Mouse (Mus musculus): ENCODE results near the gene Ssrp1. TPM values are rescaled to one million over a fixed set of nuclear protein-coding genes. Genes with fewer than 3 reads are reported as not detected.

Gene Ssrp1
- 81.0 and 119 TPM in 2 replicates for polyA plus RNA-seq (2015; fragmentation: Nextera tagmentation; extraction: Ambion mirVana)

DNA sequence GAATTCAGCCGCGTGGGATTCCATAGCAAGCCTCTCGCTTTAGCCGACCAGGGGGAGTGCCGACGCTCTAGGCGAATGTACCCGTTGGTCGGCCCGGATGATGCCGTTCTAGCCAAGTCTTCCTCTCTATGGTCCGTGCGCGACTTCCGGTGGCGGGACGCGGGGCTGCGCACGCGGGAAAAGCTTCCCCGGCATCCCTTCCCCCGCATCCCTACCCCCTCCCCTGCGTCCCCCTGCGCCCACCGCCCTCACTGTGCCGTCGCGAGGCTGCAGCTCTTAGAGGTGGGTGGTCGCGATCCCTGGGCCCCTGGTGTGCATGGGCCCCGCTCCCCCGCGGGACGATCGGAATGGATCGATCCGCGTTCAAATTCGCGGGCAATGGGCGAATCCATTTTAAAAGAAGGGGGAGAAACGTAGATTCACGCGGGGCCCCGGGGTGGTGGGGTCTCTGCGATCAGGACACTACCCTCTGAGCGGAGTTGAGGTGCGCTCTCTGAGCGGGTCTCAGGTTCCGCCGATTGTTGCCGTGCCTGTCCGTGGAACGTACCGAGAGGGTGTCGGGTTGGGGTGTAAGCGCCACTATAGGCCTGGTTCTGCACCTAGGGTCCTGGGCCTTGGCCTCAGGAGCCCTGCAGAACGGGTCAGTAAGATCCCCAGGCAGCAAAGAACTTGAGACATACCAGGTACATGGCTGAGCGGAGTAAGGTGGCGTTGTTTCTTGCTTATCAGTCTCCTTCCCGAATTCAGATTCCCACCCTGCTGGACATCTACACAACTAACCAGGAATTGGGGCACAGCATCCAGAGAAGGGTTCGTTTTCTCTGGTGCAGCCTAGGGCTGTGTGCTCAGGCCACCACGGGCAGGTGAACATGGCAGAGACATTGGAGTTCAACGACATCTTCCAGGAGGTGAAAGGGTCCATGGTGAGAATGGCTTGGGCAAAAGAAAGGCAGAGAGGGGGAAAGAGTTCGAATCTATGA lies at the start of gene Ssrp1, which contains the start of gene P2rx3:
Gene Ssrp1, plus strand, starts transcription at position 188 of the 980 bp plus-strand sequence.
Gene P2rx3, minus strand, starts transcription at position 416 of the 980 bp plus-strand sequence.

DNA sequence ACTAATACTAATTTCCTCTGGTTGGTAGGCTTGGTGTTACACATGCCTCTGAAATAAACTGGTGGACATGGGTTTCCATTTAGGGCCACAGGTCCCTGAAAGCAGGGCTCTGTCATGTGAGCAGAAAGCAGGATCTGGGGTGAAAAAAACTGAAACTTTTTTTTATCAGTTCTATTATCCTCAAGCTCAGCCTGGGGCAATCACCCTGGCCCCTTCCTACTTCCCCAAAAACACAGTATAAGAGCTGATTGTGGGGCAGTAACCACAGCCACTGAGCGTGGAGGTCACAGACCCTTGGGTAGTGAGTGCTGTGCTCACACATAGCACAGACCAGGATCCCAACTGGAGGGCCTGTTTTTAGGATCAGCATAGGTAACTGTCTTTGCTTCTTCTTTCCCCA lies 49.1 kb upstream of the Ssrp1 start, which contains the start of gene Prg3:
Gene Prg3, plus strand, starts transcription at position 286 of the 400 bp plus-strand sequence.

DNA sequence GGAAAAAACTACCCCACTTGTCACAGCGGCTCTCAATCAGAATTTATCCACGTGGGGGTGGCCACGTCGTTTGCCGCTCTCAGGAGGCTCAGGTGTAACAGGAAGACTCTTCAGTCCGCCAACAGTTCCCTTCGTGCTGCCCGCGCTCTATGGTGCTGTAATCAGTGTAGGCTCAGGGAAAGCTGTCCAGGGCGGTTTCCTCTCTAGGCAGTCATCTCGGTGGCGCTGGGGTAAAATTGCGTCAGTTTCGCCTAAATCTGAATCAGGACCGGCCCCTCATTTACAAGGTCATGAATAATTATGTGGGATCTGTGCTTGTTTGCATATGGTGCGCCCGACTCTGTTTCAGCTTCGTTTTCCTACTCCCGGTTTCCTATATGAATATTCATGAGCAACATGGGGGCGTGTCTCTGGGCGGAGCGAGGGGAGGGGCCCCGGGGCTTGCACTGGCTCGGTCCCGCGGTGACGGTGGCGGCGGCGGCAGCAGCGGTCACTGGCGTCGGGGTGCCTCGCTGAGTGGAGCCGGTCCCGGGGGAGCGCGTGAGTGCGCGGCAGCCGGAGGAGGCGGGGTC lies 10.6 kb downstream of the Ssrp1 start, which contains the start of gene Tnks1bp1:
Gene Tnks1bp1, plus strand, starts transcription at position 427 of the 572 bp plus-strand sequence.

Other genes with a start within 250 kb of the Ssrp1 start
- 87.6 and 101 TPM in 2 replicates for gene Ube2l6, start 238.4 kb upstream of the Ssrp1 start, polyA plus RNA-seq (2015; fragmentation: Nextera tagmentation; extraction: Ambion mirVana)
- 0.95 TPM in 1 of 2 replicates, not detected in the other for gene Smtnl1, start 214.6 kb upstream of the Ssrp1 start, polyA plus RNA-seq (2015; fragmentation: Nextera tagmentation; extraction: Ambion mirVana)
- gene Timm10, start 210.2 kb upstream of the Ssrp1 start, polyA plus RNA-seq (2015; fragmentation: Nextera tagmentation; extraction: Ambion mirVana) = 55.4 and 80.7 TPM in 2 replicates
- 9.4 and 10.7 TPM in 2 replicates for gene Slc43a1, start 198.4 kb upstream of the Ssrp1 start, polyA plus RNA-seq (2015; fragmentation: Nextera tagmentation; extraction: Ambion mirVana)
- 1.1 and 1.3 TPM in 2 replicates for gene Rtn4rl2, start 150.5 kb upstream of the Ssrp1 start, polyA plus RNA-seq (2015; fragmentation: Nextera tagmentation; extraction: Ambion mirVana)
- 60.8 and 62.7 TPM in 2 replicates for gene Slc43a3, start 100.7 kb upstream of the Ssrp1 start, polyA plus RNA-seq (2015; fragmentation: Nextera tagmentation; extraction: Ambion mirVana)
- gene Prg2, start 56.8 kb upstream of the Ssrp1 start, polyA plus RNA-seq (2015; fragmentation: Nextera tagmentation; extraction: Ambion mirVana) = 1.3 and 1.7 TPM in 2 replicates
- gene Prg3, start 49.0 kb upstream of the Ssrp1 start, polyA plus RNA-seq (2015; fragmentation: Nextera tagmentation; extraction: Ambion mirVana) = not detected in 2 replicates
- gene P2rx3, start 228 bp downstream of the Ssrp1 start, polyA plus RNA-seq (2015; fragmentation: Nextera tagmentation; extraction: Ambion mirVana) = 0.63 and 0.68 TPM in 2 replicates
- gene Tnks1bp1, start 10.8 kb downstream of the Ssrp1 start, polyA plus RNA-seq (2015; fragmentation: Nextera tagmentation; extraction: Ambion mirVana) = 20.9 and 23.5 TPM in 2 replicates
- 15.5 and 30.7 TPM in 2 replicates for gene Aplnr, start 99.0 kb downstream of the Ssrp1 start, polyA plus RNA-seq (2015; fragmentation: Nextera tagmentation; extraction: Ambion mirVana)
- gene Lrrc55, start 160.0 kb downstream of the Ssrp1 start, polyA plus RNA-seq (2015; fragmentation: Nextera tagmentation; extraction: Ambion mirVana) = 1.9 and 2.1 TPM in 2 replicates